Mouse (Mus musculus): ENCODE data around the gene Sapcd2.

The Sapcd2 gene

DNA sequence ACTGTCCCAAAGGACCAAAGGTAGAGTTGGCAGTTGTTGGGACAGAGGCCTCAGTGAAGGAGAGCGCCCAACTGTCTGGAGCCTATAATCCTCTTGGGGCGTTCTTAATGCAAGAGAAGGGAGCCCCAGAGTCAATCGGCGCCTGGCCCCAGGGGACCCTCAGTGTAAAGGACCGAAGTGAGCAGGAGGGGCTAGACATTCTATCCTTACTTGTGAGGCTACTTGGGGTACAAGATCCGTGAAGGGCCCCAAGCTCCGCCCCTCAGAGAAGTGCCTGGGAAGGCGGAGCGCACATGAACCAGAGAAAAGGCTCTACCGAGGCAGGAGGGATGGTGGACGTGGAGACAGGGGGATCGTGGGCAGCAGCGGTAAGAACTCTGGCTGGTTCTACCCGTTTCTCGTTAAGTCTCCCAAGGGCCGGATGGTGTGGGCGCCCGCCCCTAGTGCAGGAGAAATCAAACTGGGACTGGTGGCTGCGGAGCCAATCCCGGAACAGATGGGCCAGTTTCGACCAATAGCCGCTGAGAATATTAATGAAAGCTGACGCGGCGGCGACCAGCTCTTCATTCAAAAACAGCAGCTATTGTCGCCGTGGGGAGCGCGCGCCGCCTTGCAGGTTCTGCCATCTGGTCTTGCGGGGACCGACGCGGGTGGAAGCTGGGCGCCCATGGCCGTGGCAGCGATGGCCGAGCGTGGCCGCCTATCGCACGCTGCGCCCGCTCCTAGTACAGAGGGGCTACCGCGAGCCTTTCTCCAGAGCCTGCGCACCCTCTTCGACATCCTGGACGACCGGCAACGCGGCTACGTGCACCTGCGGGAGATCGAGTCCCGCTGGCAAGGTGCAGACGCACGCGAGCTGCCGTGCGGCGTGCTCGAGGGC, at the start of gene Sapcd2:
TSS of gene Sapcd2 (plus strand) at position 558 of the 880 bp plus-strand sequence.
- peak; percentile 81 for DNase-seq

DNA sequence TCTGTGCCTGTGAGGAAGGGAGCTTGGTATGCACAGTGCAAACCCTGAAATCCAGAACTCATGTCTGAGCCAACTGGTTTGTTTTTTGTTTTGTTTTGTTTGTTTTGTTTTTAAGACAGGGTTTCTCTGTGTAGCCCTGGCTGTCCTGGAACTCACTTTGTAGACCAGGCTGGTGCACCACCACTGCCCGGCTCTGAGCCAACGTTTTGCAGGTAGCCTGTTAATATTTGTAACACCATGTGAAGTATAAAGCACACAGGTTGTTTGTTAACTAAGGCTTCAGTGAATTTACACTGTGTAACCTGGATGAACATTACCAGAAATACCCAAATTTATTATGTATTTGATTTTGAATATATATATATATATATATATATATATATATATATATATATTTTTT, 46.1 kb upstream of the Sapcd2 start:
- DNase-seq: no peak

DNA sequence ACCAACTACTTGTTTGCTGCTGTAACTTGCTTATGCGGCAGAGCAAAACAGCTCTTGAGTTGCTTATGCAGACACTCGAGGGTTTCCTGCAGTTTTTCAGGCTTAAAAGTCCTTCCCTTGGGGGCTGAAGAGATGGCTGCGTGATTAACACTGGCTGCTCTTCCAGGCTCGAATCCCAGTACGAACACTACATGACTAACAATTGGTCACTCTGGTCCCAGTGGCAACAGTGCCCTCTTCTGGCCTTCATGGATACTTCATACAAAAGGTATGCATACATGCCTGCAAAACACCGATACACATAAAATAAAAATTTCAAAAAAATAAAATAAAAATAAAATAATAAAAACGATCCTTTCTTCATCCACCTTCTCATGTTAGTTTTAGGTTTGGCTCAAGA, 43.7 kb upstream of the Sapcd2 start:
- peak; percentile 32 for DNase-seq

DNA sequence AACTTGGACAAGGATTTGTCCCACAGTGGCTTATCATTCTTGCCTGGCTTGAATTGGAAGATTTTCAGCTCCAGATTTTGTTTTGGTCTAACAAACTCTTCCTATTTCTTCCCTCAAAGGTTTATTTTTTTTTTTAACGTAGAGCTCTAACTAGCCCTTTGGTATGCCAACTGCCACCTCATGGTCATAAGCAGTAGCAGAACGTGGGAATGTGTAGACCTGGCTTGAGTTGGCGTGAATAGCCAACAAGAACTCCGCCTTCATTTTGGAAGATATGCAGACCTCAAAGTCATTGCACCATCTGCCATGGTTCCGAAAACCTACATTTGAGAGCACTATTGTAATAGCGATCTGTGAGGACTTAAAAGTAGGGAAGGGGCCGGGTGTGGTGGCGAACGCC, 40.7 kb upstream of the Sapcd2 start:
- no peak for DNase-seq

DNA sequence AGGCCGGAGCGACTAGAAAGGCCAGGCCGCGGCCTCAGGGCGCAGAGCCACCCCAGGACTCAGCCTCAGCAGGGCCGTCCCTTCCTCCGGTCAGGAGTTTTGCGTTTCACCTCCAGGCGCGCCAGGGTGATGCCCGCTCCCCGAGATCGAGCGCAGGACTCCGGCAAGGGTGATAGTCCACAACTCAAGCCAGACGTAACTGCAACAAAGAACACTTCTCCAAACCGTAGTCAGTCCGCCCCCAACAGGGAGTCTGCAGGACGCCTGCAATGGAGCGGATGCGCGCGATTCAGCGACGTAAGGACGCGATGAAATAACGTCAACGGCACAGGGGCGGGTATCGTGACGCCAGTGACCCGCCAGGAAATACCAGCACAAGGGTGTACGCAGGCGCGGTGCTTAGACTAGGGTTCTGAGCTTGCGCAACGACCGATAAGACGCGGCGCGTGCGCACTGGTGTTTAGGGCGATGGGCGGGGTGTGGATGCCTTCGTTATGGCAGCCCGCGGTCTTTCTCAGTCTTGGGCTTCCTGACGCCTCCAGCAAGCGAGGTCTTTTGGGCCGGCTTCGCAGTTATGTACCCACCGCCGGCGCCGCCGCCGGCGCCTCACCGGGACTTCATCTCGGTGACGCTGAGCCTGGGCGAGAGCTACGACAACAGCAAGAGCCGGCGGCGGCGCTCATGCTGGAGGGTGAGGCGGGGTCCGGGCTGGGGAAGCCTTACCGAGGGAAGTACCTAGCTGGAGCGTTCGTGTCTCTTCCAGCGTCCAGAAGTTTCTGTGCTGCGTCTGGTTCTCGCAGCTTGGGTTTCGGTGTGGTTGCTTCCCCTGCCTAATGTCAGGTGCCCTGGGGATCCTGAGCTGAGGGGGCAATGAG, 39.6 kb upstream of the Sapcd2 start, which contains the start of gene Man1b1:
TSS of gene Man1b1 (plus strand) at position 53 of the 875 bp plus-strand sequence.
- DNase-seq: peak; percentile 100

DNA sequence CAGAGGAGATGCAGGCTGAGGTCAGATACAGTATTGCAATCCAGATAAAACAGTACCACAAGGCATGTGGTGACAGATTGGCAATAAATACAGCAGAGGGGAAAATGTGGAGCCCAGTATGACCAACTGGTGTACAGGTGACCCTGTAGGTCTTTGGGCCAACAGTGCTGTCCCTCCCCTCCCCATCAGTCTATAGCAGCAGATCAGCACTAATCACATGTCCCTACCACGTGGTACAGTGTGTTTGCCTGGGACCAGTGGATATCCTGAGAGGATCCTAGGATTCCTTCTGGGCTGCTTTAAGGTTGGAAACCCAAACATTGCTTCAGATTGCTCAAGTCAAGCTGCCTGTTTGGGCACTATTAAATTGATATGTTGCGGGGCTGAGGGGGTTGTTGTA, 38.6 kb upstream of the Sapcd2 start:
- no peak for DNase-seq

DNA sequence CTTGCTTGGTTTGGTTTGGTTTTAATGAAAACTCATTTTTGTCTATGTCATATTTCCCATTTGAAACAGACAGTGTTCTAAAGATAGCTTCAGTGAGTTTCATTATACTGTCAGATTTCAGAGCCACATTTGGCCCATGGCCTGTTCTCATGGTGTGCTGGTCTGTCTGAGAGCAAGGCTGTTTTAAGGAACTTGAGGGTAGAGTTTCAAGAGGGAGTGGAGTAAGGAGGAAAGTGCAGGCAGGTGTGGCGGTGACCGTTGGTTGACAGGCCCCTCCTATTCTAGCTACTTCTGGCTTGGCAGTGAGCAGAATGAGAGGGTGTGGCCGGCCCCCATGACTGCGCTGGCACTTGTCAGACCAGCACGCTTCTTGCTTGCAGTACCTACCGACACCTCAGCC, 33.8 kb upstream of the Sapcd2 start:
- DNase-seq: no peak

DNA sequence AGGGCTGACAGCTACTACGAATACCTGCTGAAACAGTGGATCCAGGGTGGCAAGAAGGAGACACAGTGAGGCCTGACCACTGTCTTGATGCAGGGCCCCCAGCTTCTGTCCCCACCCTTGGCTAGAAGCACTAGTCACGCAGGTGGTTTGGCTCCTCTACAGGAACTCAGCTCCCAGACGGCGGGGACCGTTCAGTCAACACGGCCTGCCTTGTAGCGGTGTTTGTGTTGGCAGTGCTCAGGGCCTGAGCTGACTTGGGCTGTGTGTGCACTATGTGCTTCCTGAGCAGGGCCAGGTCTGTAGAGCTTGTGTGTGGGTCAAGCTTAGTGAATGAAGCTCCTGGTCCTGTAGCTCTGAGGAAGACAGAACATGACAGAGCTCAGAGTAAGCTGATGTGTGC, 24.0 kb upstream of the Sapcd2 start:
- DNase-seq: no peak

DNA sequence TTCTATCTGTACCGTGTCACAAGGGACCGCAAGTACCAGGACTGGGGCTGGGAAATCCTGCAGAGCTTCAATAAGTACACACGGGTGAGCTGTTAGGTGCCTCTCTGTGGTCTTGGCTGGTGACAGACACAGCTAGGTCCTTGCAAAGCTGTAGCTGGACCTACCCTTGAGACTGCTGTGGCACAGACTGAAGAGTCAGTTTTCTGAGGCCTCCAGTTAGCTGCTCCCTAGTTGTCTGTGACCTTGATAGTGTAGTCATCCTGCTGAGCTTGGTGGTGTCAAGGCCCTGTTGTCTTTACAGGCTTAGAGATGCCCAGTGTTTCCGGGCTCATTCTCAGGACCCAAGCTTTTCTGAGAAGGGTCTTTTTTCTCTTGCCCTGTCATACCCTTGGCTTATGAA, 22.6 kb upstream of the Sapcd2 start:
- DNase-seq: no peak

DNA sequence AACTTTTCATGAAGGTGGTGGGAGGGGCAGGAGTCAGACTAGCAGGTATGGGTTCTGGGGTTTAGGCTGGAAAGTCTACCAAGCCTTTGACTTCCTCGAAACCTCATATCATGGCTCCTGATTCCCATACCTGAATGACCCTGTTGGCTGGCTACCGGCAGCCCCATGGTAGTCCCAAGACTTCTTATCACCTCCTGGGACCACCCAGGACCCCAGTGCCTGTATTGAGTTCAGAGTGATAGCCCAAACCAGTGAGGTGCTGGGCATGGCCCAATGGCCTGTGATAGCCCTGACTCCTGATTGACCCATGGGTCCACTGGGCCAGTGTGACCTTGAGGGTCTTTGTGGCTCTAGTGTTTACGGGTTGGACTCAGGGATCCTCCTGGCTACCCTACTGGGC, 21.4 kb upstream of the Sapcd2 start:
- DNase-seq: no peak

DNA sequence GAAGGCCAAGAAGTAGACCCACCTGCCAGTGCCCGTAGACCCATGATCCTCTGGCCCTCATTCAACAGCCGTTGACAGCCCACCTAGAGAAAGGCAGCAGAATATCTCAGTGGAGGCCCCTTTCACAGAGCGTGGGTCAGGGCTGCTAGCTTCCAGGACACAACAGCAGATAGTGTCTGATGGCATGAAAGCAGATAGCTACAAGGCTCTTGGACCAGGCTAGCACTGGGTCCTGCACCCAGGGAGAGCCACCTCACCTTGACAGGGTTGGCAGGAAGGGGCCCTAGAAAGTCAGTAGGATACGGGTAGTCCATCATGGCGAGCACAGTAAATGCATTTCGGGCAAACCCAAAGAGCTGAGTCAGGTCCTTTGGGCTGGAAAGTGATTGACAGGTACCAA, 17.9 kb upstream of the Sapcd2 start:
- DNase-seq: no peak

DNA sequence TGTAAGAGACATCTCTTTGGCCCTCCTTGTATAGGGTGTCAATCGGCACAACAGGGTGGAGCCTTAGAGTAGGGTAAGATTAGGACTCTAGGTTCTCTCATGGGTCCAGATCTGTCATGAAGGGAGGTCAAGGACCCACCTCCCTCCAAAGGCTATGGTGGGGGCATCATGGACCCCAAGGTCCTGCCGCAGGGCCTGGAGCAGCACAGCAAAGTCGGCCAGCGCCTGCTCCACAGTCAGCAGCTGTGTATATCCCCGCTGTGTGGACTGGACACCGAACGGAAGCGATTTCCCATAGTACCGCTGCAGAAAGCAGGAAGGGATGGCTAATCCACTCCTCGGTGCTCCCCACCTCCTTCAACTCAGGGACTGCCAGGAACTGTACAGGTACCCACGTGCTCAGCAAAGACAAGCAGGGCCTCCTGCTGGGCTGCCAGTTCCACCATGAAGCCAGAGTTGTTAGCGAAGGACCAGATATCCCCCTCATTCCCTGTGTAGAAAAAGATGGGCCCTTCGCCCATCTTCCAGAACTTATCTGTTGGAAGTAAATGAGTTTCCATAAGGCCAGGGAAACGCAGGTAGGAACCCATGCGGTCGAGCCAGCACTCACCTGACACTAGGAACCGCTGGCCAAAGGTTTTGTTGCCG, 16.6 kb upstream of the Sapcd2 start:
- no peak for DNase-seq

DNA sequence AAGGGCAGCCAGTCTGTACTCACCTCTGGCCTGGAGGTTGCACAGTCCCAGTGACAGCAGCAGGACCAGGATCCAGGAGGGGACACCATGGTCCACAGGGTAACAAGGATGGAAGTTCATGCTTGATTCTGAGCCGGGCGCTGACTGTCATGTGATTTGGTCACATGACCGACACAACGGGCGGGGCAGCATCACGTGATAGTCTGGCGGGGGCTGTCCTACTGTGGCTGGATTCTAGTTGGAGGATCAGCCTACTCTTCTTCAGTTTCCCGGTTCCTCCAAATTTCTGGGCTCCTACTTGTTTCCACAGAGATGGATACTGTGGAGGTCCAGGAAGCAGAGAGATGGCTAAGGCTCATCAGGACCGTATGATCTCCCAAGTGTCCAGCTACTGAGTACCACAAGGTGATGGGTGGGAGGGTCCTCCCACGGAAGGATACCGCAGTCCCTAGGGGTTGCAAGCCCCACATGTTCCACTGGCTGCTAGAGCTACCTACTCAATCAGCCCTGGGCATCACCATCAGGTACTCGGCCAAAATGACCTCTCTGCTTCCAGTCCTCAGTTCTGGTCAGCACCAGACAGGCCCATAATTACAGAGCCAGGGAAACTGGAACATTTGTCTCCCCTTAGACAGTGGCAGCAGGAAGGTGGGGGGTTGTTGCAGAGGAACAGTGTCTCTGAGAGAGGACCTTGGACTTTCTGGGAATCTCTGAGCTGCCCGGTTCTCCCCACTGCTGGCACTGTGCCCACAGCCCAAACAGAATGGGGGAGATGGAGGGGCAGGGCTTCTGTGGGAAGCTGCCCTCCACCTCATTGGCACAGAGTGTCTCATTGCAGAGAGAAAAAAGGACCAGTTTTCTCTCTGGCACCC, 15.7 kb upstream of the Sapcd2 start, which contains the start of gene Dpp7:
TSS of gene Dpp7 (minus strand) at position 152 of the 872 bp plus-strand sequence.
- peak; percentile 73 for DNase-seq

DNA sequence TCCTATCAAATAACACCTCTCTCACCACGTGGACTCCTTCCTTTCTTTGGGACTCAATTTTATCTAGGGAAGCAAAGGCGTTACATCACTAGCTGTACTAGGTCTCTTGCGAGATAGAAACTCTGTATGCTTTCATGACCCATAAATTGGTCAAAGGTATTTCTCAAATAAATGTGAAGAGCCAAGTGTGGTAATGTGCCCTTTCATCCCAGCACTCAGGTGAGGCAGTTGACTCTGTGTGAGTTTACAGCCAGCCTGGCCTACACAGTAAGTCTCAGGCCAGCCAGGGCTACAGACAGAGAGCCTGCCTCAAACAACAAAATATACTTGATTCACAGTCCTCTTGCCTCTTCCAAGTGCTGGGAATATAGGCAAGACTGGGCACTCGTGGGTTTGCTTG, 12.3 kb upstream of the Sapcd2 start:
- DNase-seq: no peak

DNA sequence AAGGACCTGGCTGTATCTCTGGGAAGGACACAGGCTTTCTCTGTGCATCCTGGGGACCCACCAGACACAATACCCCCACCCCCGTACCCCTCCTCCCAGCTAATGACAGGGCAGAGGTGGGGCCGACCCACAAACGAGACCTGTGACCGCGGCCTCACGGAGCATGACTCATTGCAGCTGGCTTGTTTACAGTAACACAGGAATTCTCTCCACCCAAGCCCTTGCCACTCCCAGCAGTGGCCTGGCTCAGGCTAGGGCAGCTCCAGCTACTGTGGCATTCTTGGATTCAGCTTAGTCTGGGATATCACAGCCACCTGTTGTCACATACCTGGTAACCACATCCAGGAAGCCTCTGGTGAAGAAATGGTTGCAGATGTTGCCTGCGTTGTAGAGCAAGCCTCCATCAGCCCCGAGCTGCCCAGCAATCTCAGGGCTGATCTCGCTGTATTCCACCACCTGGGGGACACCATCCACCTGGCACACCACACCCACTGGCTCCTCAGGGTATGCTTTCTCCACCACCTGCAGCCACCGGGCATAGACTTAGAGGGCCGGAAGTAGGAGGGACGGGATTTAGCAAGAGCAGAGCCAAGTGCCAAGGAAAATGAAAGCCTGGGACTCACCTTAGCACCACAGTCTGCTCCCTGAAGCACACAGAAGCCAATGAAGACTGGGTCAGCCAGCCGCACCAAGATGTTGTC, 8.5 kb upstream of the Sapcd2 start:
- no peak for DNase-seq

DNA sequence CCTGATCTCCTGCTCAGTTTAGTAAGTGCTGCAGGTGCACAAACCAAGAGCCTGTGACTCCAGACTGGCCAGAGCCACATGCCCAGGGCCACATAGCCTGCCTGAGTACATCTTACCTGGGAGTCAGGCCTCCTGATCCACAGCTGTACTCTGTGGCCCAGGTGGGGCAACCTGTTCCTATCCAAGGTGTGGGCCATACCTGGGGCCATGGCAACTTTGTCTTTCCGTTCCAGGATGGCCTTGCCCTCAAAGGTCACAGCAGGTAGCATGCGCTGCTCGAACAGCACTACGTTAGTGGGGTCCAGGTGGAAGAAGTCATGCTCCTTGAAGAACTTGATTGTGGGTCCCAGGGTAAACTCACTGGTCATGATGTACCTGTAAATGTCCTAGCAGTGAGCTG, 7.8 kb upstream of the Sapcd2 start:
- DNase-seq: no peak

DNA sequence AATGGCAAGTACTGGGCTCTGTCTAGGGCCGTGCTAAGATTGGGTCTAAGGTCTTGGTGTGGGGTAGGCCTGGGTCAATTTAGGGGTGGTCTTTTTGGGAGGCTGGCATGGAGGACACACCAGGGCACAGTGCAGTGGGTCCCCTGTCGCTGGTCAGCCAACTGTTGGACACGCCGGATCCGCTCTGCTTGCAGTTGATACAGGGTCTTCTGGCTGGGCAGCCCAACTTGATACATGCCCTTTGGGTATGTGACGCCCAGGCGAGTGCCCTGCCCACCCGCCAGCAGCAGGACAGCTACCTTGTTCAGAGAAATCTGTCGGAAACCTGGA, 7.4 kb upstream of the Sapcd2 start:
- no peak for DNase-seq

DNA sequence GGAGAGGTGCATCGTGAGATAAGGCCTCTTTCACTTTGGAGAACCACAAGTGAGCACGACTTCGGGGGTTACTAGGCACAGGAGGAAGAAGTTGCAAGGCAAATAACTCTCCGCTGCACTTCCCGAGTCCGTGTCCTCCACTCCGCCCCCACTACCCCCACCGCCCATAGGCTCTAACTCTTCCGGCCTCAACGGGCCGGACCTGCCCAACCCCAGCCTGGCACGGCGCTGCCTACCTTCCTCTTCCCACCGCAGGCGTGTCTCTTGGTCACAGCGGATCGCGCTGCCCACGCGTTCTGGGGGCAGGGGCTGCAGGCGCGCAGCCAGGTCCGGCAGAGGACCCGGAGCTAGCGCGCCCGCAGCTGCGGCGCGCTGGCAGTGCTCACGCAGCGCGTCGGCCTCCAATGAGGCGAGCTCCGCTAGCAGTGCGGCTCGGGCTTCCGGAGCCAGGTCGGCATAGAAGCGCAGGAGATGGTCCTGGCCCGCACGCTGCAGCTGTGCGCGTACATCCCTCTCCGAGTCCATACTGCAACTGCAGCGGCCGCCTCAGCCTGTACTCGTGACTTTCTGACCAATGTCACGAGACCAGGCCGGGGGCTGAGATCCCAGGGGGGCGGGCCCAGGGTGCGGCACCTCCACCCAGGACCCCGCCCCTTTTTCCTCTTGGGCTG, 6.9 kb upstream of the Sapcd2 start, which contains the start of gene Uap1l1:
TSS of gene Uap1l1 (minus strand) at position 592 of the 671 bp plus-strand sequence.
- peak; percentile 64 for DNase-seq

DNA sequence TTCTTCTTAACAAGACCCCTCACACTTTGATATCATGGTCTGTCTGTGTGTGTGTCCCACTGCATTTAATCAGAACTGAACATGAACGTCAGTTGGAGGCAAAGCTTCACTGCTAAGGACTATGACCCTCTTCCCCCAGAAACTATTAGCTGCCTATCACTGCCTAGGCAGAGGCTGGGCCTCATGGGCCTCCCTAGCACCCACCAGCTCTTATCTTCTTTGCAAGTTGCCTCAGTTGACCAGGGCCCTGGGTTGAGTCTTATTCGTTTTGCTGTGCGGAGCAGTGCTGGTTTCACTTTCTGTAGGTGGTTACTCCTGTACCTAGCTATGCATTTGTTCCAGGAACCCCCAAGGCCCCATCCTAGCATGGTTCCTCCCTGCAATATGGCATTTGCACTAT, 2.1 kb upstream of the Sapcd2 start:
- no peak for DNase-seq

DNA sequence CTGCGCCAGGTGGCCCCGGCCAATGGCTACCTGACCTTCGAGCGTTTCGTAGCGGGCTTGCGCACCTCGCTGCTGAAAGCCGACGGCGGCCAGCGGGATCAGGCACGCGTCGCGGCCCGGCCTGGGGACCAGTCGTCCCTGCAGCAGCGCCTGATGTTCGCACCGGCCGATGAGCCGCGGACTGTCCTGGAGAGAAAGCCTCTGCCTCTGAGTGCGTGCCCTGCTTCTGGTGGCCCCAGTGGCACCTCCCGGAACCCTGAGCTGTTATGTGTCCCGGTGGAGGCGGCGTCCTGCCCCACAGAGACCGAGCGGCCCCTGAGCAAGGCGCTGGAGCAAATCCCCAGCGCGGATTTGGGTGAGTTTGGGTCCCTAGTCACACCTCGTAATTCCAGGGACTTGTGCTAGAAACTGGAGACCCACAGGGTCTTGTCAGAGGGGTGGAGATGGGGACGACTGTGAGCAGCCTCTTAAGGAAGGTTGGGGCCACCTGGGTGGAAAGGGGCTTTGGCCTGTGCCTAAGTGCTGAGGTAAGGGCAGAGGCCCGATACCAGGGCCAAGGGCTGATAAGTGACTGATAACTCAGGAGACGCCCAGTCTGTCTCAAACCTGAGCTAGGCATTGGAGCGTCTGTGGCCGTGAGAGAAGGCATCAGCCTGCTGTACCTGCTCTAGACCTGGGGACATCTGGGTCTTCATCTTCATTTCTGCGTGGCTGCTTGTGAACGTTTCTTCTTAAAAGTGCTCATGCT, 697 bp downstream of the Sapcd2 start:
- no peak for DNase-seq
